Mouse (Mus musculus) myocyte (in vitro differentiated cells): ENCODE results near the gene Wfdc16.

Experiments used
- E2F4 ChIP-seq: IDR thresholded peaks from one replicate; pipeline ENCODE4 v1.6.1; 2011; ENCODE audit warnings: mild to moderate bottlenecking, control low read depth, moderate library complexity; ENCODE audit not compliant: insufficient read depth
- MAX ChIP-seq: IDR thresholded peaks from one replicate; pipeline ENCODE4 v1.6.1; 2011; ENCODE audit warnings: low read depth, mild to moderate bottlenecking, control low read depth
- MYOD1 ChIP-seq, 3 experiments: IDR thresholded peaks; one replicate each; pipeline ENCODE4 v1.6.1; 2011; ENCODE audit warnings: control low read depth in 2 of 3, low read depth in 2 of 3, mild to moderate bottlenecking in 2 of 3, moderate library complexity in 1 of 3; ENCODE audit not compliant: insufficient read length in 2 of 3, control insufficient read depth in 1 of 3
- POLR2A ChIP-seq: IDR thresholded peaks from one replicate; pipeline ENCODE4 v1.6.1; 2011; ENCODE audit warnings: low read depth, mild to moderate bottlenecking, control low read depth, moderate library complexity; ENCODE audit not compliant: insufficient read length
- POLR2AphosphoS2 ChIP-seq: IDR thresholded peaks from one replicate; pipeline ENCODE4 v1.6.1; 2011; ENCODE audit warnings: low read depth, control low read depth; ENCODE audit not compliant: insufficient read length

- no peak for TF ChIP-seq POLR2A
- TF ChIP-seq MAX = no peak
- no peak for TF ChIP-seq POLR2AphosphoS2
- no peak for TF ChIP-seq E2F4
- TF ChIP-seq MYOD1 (IDR thresholded peaks at IDR 0.05; ENCODE audit: control insufficient read depth in 1 of 3, insufficient read length in 2 of 3, low read depth in 2 of 3) = no peak
Measured at GRCm38 (mm10) chr2:164676916-164677685, 38.5 kb upstream of the Wfdc16 start.
